Mouse (Mus musculus) ES-E14 (cell line): ENCODE data around the gene Rdh8.

ENCODE experiments used
- CHD2 ChIP-seq: IDR thresholded peaks from 2 replicates; pipeline ENCODE4 v1.6.1; 2014; ENCODE audit warnings: mild to moderate bottlenecking, low read depth, low read length, inconsistent platforms
- MAFK ChIP-seq: IDR thresholded peaks from 2 replicates; pipeline ENCODE4 v1.6.1; 2014; ENCODE audit warnings: mild to moderate bottlenecking, low read depth, low read length, inconsistent platforms; ENCODE audit not compliant: insufficient read depth
- ZC3H11A ChIP-seq: IDR thresholded peaks from 2 replicates; pipeline ENCODE4 v1.6.1; 2012; ENCODE audit warnings: low read depth, mild to moderate bottlenecking, inconsistent platforms, low read length, borderline replicate concordance
- ZNF384 ChIP-seq: IDR thresholded peaks from 2 replicates; pipeline ENCODE4 v1.6.1; 2012; ENCODE audit warnings: low read depth, low read length, inconsistent platforms

GRCm38 (mm10) chr9:20859926-20860325 is 41.6 kb downstream of the Rdh8 start:
- TF ChIP-seq ZC3H11A: no peak
- TF ChIP-seq CHD2: no peak
- TF ChIP-seq ZNF384: no peak
- no peak for TF ChIP-seq MAFK
